Mouse (Mus musculus) hematopoietic stem cell, adult 5-6 weeks (primary cell): ENCODE results near the gene Cops6. TPM values are rescaled to one million over a fixed set of nuclear protein-coding genes. Genes with fewer than 3 reads are reported as not detected.

Source experiments
- ATAC-seq, 2 experiments: fragments of 125-278 bp in 1 of 2; replicated peaks in 1 of 2; 2 replicates each; pipeline ENCODE4 v1.8.0; 2016 to 2017; ENCODE audit warnings: inconsistent platforms in 2 of 2, mild to moderate bottlenecking in 2 of 2, moderate number of reproducible peaks in 2 of 2, low read depth in 1 of 2, moderate TSS enrichment in 1 of 2; ENCODE audit not compliant: low FRiP score in 2 of 2, poor library complexity in 2 of 2, severe bottlenecking in 2 of 2, insufficient read depth in 1 of 2, low TSS enrichment in 1 of 2
- total RNA-seq: library from RNA; stranded (forward); fragments of 172-1452, 232-1000 nt; gene quantifications from 2 replicates; pipeline ENCODE4 v1.2.3, GENCODE M21; 2017

Cops6 gene
- total RNA-seq, 1 experiment from 2014 or later, result 52.6 TPM

GRCm38 (mm10) chr5:138171695-138172491 is 11.0 kb downstream of the Cops6 start, which contains the start of the genes Ap4m1 and Mcm7:
TSS of gene Ap4m1 (plus strand) at chr5:138172002.
TSS of gene Mcm7 (minus strand) at chr5:138172422.
- ATAC-seq, result peak; percentile 73 to 77

DNA sequence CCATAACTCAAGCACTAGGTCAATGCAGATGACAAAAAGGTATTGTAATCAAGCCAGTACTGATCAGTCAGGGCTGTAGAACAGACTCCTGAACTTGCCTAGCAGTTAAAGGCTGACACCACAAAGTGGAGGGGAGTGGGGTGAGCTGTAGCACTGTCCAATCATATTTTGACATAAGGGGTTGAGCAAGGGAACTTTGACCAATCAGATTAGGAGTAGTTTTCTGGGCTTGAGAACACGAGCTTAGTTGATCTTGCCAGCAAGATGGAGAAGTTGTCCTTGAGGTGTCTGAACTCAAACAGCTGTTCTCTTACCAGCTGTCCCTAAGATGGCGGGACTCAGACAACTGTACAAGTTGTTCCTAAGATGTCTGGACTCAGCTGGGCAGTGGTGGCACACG is 12.3 kb downstream of the Cops6 start:
- no peak for ATAC-seq

DNA sequence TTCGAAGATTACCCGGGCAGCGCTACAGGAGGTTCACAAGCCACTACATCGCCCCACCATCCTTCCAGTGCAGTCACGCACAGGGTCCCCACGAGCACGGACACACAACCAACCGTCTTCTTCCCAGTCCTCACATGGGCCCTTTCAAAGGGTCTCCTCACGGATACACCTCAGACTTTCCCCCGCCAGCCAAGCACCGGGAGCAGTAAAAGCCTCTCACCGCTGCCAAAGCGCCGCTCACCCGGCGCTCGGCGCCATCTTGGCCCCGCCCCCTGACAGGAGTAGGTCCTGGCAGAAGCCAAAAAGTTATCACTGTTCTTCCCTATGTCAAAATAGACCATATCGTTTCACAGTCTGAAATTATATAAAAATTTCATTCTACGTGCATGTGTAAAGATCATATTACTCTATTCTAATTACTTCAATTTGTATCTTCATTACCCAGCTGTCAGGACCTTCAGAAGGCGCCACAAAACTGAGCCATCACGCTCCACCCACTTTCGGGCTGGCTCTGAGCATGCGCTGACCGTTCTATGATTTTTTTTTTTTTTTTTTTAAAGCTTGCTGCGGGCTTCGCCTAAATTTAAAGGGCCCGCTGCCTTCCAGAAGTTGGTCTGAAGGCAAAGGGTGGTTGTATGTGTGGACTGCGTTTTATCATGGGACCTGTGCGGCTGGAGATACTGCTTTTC is 26.2 kb downstream of the Cops6 start, which contains the start of the genes Taf6 and Cnpy4:
Gene Taf6, minus strand, starts transcription at position 502 of the 689 bp plus-strand sequence.
Gene Cnpy4, plus strand, starts transcription at position 536 of the 689 bp plus-strand sequence.
- peak; percentile 81 to 83 for ATAC-seq

GRCm38 (mm10) chr5:138187661-138188306 is 26.9 kb downstream of the Cops6 start:
- ATAC-seq, result peak; percentile 71 to 80

- peak; percentile 74 to 78 for ATAC-seq
Observed at GRCm38 (mm10) chr5:138193771-138194727, 33.2 kb downstream of the Cops6 start, which contains the start of gene Mblac1. TSS of gene Mblac1 (plus strand) at chr5:138194314.

GRCm38 (mm10) chr5:138194755-138195345 is 34.0 kb downstream of the Cops6 start:
- ATAC-seq, result peak; percentile 4 to 14; a peak in 1 of 4 replicates

GRCm38 (mm10) chr5:138195463-138195862 is 34.6 kb downstream of the Cops6 start:
- ATAC-seq, result 0 out of 4 replicates have a peak, but pooled peaks have one; percentile 8 to 26

DNA sequence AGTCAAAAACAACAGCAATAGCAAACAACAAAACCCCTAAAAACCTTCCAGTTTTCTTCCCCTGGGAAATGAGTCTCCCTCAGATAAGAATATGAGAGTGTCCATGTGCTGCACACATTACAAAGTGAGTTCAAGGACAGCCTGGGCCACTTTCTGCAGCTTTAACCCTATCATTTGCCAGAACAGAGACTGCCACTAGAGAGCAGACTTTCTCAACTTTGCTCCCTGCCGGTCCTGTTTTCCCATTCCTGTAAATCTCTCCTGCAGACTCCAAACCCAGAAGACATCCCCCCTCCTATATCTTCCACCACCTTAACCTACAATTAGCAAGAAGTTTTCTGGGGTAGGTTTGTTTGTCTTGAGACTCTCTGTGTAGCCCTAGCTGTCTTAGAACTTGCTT is 38.7 kb downstream of the Cops6 start:
- ATAC-seq, result no peak

DNA sequence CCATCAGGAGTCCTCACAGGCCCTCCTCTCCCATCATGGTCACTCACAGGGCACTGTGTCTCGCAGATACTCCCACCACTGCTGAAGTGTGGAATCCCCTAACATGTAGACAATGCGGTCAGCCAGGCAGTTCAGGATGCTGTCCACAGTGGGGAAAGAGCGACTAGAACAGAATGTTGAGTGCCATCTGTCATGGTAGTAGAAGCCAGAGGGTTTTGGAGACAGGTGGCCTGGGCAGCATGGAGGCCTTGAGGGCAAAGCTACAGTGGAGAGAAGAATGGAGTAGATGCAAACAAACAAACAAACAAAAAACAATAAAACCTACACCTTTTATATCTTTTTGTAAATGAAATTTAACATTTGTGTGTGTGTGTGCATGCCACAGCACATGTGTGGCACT is 41.2 kb downstream of the Cops6 start:
- no peak for ATAC-seq

DNA sequence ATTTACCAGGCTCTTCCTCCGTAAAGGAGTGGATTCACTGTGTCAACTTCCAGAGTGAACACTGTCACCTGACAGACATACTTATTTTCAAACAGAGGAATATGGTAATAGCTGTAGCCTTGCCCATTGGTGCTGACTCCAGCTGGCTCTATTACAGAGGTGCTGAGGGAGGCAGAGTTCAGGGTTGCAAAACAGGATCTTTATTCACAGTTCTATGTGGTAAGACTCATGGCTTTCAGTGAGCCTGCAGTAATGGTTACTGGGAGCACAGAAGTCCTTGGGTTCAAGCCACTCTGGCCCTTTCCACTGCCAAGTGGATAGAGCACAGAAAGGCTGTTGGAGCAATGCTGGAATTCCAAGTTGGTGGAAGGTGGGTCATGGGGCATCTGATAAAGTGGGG is 46.4 kb downstream of the Cops6 start:
- ATAC-seq, result no peak; a peak in 1 of 4 replicates

DNA sequence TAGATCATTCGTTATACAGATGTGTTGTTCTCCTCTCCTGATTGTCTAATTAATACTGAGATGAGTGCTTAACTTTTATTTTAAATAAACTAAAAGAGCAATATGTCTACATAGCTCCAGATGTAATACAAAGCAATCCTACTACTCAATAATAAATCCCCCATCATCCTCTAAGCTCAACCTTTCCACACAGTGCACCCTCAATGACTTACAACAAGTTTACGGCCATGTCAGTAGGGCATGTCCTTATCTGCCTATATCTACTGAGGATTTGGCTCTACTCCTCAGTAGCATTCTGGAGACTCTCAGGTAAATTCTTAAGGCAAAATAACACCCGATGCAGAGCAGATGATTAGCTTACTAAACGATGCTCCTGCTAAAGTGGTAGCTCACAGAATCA is 47.0 kb downstream of the Cops6 start:
- ATAC-seq, result no peak

Other genes with a start within 250 kb of the Cops6 start
- gene Cyp3a13, start 239.5 kb upstream of the Cops6 start, total RNA-seq, result not detected in 2 replicates
- gene Gjc3, start 198.0 kb upstream of the Cops6 start, total RNA-seq, result not detected in 2 replicates
- not detected in 2 replicates for gene Azgp1, start 179.6 kb upstream of the Cops6 start, total RNA-seq
- gene Smok3a, start 139.8 kb upstream of the Cops6 start, total RNA-seq, result not detected in 2 replicates
- not detected in 2 replicates for gene Smok3b, start 139.6 kb upstream of the Cops6 start, total RNA-seq
- gene Smok3c, start 107.9 kb upstream of the Cops6 start, total RNA-seq, result not detected in 2 replicates
- gene Zkscan1, start 76.0 kb upstream of the Cops6 start, total RNA-seq, result 45.8 and 48.2 TPM in 2 replicates
- gene Zscan21, start 44.2 kb upstream of the Cops6 start, total RNA-seq, result 17.3 and 18.4 TPM in 2 replicates
- gene Zfp113, start 5.3 kb upstream of the Cops6 start, total RNA-seq, result 14.4 and 16.0 TPM in 2 replicates
- 34.8 and 50.0 TPM in 2 replicates for gene Ap4m1, start 10.9 kb downstream of the Cops6 start, total RNA-seq
- 449 and 495 TPM in 2 replicates for gene Mcm7, start 11.4 kb downstream of the Cops6 start, total RNA-seq
- gene Taf6, start 26.4 kb downstream of the Cops6 start, total RNA-seq, result 30.3 and 40.9 TPM in 2 replicates
- 46.3 and 53.8 TPM in 2 replicates for gene Cnpy4, start 26.4 kb downstream of the Cops6 start, total RNA-seq
- gene Mblac1, start 33.2 kb downstream of the Cops6 start, total RNA-seq, result 2.8 and 3.5 TPM in 2 replicates
- gene Nxpe5, start 64.8 kb downstream of the Cops6 start, total RNA-seq, result 6.4 and 8.7 TPM in 2 replicates
- 31.2 and 41.6 TPM in 2 replicates for gene Lamtor4, start 94.4 kb downstream of the Cops6 start, total RNA-seq
- gene BC037034, start 103.0 kb downstream of the Cops6 start, total RNA-seq, result 34.1 and 38.8 TPM in 2 replicates
- 0.44 TPM in 1 of 2 replicates, not detected in the other for gene Gal3st4, start 111.8 kb downstream of the Cops6 start, total RNA-seq
- gene Gm43720, start 118.9 kb downstream of the Cops6 start, total RNA-seq, result not detected in 2 replicates
- gene Gpc2, start 118.9 kb downstream of the Cops6 start, total RNA-seq, result 5.8 and 7.1 TPM in 2 replicates
- gene Stag3, start 119.2 kb downstream of the Cops6 start, total RNA-seq, result 8.7 and 25.5 TPM in 2 replicates
- gene Pvrig, start 180.9 kb downstream of the Cops6 start, total RNA-seq, result 1.8 TPM in 1 of 2 replicates, not detected in the other